In the genomic region with DNA sequence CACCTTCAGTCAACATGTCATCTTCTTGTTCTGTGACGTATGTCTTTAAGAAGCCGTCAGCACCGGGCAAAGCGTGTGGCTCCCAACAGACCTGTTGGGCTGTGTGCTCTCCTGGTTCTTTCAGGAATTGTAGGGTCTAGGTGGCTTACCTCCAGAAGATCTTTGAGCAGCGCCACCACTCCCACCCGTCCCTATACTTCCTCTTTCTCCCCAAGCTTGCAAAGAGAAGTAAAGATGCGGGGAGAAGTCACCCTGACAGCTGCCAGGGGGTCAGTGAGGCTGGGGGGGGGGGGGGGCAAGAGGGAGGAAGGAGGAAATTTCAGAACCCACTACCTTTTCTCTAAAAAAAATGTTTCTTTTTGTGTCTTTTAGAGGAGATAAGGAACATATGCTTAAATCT, we compare ENCODE assay signal across 21 mouse cellular contexts. TPM values are rescaled to one million over a fixed set of nuclear protein-coding genes. Genes with fewer than 3 reads are reported as not detected.
"Had no signal": no experiment of that assay in that cellular context is flagged by ENCODE, and none has a peak within 500 bp of the region (broad histone marks: within the 10 kb centered on the region; RNA-seq: fewer than 3 reads in every experiment).

No protein-coding gene starts in this region.

- ATAC-seq: lung, postnatal 0 days; midbrain, embryonic 13.5 days; midbrain, embryonic 16.5 days had no signal

- DNase-seq: kidney, adult 11 months; kidney, adult 9 months; kidney, postnatal 14 days; kidney, postnatal 4 days; left cerebral cortex, postnatal 4 days; liver, postnatal 0 days; lung, embryonic 14.5 days; right cerebral cortex, postnatal 4 days; thymus, adult 18-20 months; thymus, postnatal 36 days had no signal

- H3K4me3 ChIP-seq: limb, embryonic 12.5 days; limb, embryonic 15.5 days; megakaryocyte, embryonic 14.5 days; midbrain, embryonic 10.5 days; midbrain, embryonic 13.5 days; myocyte had no signal

- H3K36me3 ChIP-seq: limb, embryonic 12.5 days; limb, embryonic 15.5 days; midbrain, embryonic 10.5 days; midbrain, embryonic 13.5 days had no signal

- H3K9ac ChIP-seq: limb, embryonic 12.5 days; limb, embryonic 15.5 days; liver, embryonic 14.5 days; liver, postnatal 0 days; lung, embryonic 14.5 days; midbrain, embryonic 13.5 days had no signal

- H3K4me1 ChIP-seq: limb, embryonic 12.5 days; limb, embryonic 15.5 days; midbrain, embryonic 10.5 days; midbrain, embryonic 13.5 days had no signal

- H3K27me3 ChIP-seq: limb, embryonic 12.5 days; limb, embryonic 15.5 days; midbrain, embryonic 13.5 days had no signal

- H3K4me2 ChIP-seq: limb, embryonic 12.5 days; limb, embryonic 15.5 days; liver, embryonic 11.5 days; lung, embryonic 14.5 days; midbrain, embryonic 13.5 days had no signal

- H3K9me3 ChIP-seq: limb, embryonic 15.5 days; midbrain, embryonic 13.5 days had no signal

- H3K27ac ChIP-seq: limb, embryonic 12.5 days; limb, embryonic 15.5 days; liver, embryonic 14.5 days; midbrain, embryonic 10.5 days; midbrain, embryonic 13.5 days; stomach, postnatal 0 days had no signal

RNA-seq across cellular contexts. Expression of gene Plxnc1, which starts 22.2 kb away (rescaled TPM):
- polyA plus RNA-seq: myocyte had no signal
